Mouse (Mus musculus) megakaryocyte, embryonic 14.5 days (primary cell): ENCODE results near the gene Hrh2. TPM values are rescaled to one million over a fixed set of nuclear protein-coding genes. Genes with fewer than 3 reads are reported as not detected.

Experiments used
- H3K27me3 ChIP-seq: replicated peaks from 2 replicates; pipeline ENCODE3; 2012; ENCODE audit warnings: inconsistent platforms
- H3K36me3 ChIP-seq: replicated peaks from 2 replicates; pipeline ENCODE3; 2012; ENCODE audit warnings: low read length, inconsistent platforms, mixed read lengths
- H3K4me1 ChIP-seq: 2 replicates; pipeline ENCODE4 v1.6.1; 2012; ENCODE audit warnings: inconsistent platforms
- H3K4me3 ChIP-seq: replicated peaks from 2 replicates; pipeline ENCODE3; 2012; ENCODE audit warnings: moderate library complexity, mild to moderate bottlenecking, inconsistent platforms
- H3K9me3 ChIP-seq: 2 replicates; pipeline ENCODE4 v1.6.1; 2012; ENCODE audit warnings: inconsistent platforms
- FLI1 ChIP-seq: IDR thresholded peaks from 2 replicates; pipeline ENCODE4 v1.6.1; 2012; ENCODE audit warnings: low read length, inconsistent platforms, mixed read lengths
- GATA1 ChIP-seq: IDR thresholded peaks from 3 replicates; pipeline ENCODE4 v1.6.1; 2012; ENCODE audit warnings: mixed read lengths, low read length, inconsistent platforms, borderline replicate concordance
- polyA plus RNA-seq: library from polyadenylated mRNA; stranded (reverse); fragments of >175 nt; gene quantifications from 2 replicates; pipeline ENCODE4 v1.2.3, GENCODE M21; 2012; ENCODE audit warnings: low replicate concordance; ENCODE audit not compliant: insufficient read depth

The Hrh2 gene
- polyA plus RNA-seq, 1 experiment, result 0.22 TPM

DNA sequence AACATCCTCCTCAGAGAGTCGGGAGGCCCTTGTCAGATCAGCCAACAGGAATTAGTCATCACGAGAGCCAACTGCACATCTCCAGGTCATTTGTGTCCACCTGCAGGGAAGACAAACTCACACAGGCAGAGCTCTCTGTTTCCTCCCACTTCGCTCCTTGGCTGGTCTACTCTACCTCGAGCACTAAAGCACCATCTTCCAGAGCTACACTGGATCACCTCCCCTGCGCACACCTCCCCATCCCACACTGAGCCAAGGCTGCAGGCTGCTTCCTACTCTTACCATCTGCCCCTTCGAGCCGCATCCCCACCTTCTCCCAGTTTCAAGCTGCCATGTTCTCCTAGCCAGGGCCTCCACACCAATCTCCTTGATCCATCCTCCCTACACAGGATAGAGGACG lies 77.7 kb downstream of the Hrh2 start:
- no peaks in the 10 kb centered on the region for H3K36me3 ChIP-seq
- H3K27me3 ChIP-seq, result peaks cover 51% of the 10 kb centered on the region
- H3K4me3 ChIP-seq, result no peak overlapping the region
- H3K4me1 ChIP-seq, result no peaks in the 10 kb centered on the region
- TF ChIP-seq GATA1 (no peak), FLI1 (no peak)
- H3K9me3 ChIP-seq, result peaks cover 12% of the 10 kb centered on the region; the same call in 1 of the 2 replicates

- Histone ChIP-seq H3K36me3 (no peaks in the 10 kb centered on the region), H3K9me3 (peaks cover 12% of the 10 kb centered on the region; the same call in 1 of the 2 replicates), H3K27me3 (peaks cover 35% of the 10 kb centered on the region), H3K4me1 (no peaks in the 10 kb centered on the region), H3K4me3 (no peak overlapping the region)
- TF ChIP-seq FLI1 (no peak), GATA1 (no peak)
These were observed 80.1 kb downstream of the Hrh2 start for GRCm38 (mm10) chr13:54272076-54272475.

DNA sequence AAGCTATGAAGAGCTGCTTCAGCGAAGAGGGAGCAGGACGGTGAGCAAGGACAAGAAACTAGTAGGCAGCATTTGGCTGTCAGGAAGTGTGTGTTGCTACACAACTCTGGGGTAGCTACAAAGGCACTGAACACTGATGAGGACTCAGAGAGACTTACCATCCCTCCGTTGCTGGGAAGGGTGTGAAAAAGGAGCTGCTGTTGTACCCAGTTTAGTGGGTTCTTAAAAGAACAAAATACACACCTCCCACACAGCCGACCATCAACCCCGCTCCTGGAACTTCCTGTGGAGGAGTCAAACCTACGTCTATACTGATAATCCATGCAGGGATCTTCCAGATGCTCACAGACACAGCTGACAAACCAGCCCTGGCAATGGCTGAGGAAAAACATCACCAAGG lies 85.5 kb downstream of the Hrh2 start:
- H3K36me3 ChIP-seq, result no peaks in the 10 kb centered on the region
- TF ChIP-seq GATA1 (no peak), FLI1 (no peak)
- no peak overlapping the region for H3K4me3 ChIP-seq
- peaks cover 10% of the 10 kb centered on the region for H3K9me3 ChIP-seq
- peaks cover 27% of the 10 kb centered on the region for H3K27me3 ChIP-seq
- peaks cover 6% of the 10 kb centered on the region for H3K4me1 ChIP-seq

GRCm38 (mm10) chr13:54280366-54280765 lies 88.4 kb downstream of the Hrh2 start:
- Histone ChIP-seq H3K27me3 (peaks cover 48% of the 10 kb centered on the region), H3K36me3 (no peaks in the 10 kb centered on the region), H3K4me1 (peaks cover 14% of the 10 kb centered on the region), H3K9me3 (peaks cover 28% of the 10 kb centered on the region), H3K4me3 (no peak overlapping the region)
- TF ChIP-seq GATA1, result no peak
- no peak for TF ChIP-seq FLI1

GRCm38 (mm10) chr13:54281149-54281548 lies 89.2 kb downstream of the Hrh2 start:
- no peak overlapping the region for H3K4me3 ChIP-seq
- peaks cover 14% of the 10 kb centered on the region for H3K4me1 ChIP-seq
- no peaks in the 10 kb centered on the region for H3K36me3 ChIP-seq
- TF ChIP-seq FLI1 (no peak), GATA1 (no peak)
- H3K9me3 ChIP-seq, result peaks cover 28% of the 10 kb centered on the region
- peaks cover 54% of the 10 kb centered on the region for H3K27me3 ChIP-seq

GRCm38 (mm10) chr13:54281623-54282022 lies 89.7 kb downstream of the Hrh2 start:
- H3K4me3 ChIP-seq, result no peak overlapping the region
- H3K4me1 ChIP-seq, result peaks cover 14% of the 10 kb centered on the region
- peaks cover 58% of the 10 kb centered on the region for H3K27me3 ChIP-seq
- TF ChIP-seq GATA1 (no peak), FLI1 (no peak)
- H3K9me3 ChIP-seq, result peaks cover 28% of the 10 kb centered on the region
- no peaks in the 10 kb centered on the region for H3K36me3 ChIP-seq

GRCm38 (mm10) chr13:54282149-54282860 lies 90.4 kb downstream of the Hrh2 start:
- peak overlapping the region; percentile 60 for H3K4me3 ChIP-seq
- peaks cover 63% of the 10 kb centered on the region for H3K27me3 ChIP-seq
- H3K9me3 ChIP-seq, result peaks cover 27% of the 10 kb centered on the region
- peaks cover 14% of the 10 kb centered on the region for H3K4me1 ChIP-seq
- no peaks in the 10 kb centered on the region for H3K36me3 ChIP-seq
- TF ChIP-seq FLI1 (no peak), GATA1 (no peak)

DNA sequence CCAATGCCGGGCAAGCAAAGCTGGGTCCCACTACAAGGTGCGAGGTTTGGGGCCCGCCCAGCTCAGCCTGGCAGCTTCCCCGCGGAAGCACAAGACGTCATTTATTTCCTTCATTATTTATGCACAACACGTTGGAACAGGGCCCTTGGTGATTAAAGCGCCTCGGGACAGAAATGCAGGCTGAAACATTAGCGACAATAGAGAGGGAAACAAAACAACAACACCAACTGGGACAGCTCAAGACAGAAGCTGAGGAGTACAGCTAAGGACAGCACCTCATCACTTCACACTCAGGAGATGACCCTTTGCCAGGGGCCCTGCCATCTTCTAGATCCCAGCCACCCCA lies 90.9 kb downstream of the Hrh2 start:
- peaks cover 66% of the 10 kb centered on the region for H3K27me3 ChIP-seq
- peak overlapping the region; percentile 60 for H3K4me3 ChIP-seq
- H3K4me1 ChIP-seq, result peaks cover 14% of the 10 kb centered on the region
- TF ChIP-seq FLI1, result no peak
- no peak for TF ChIP-seq GATA1
- H3K36me3 ChIP-seq, result no peaks in the 10 kb centered on the region
- peaks cover 22% of the 10 kb centered on the region for H3K9me3 ChIP-seq

Other genes starting within 250 kb of the Hrh2 start
- not detected in 2 replicates for gene Drd1, start 136.4 kb upstream of the Hrh2 start, polyA plus RNA-seq
- gene Sfxn1, start 120.3 kb upstream of the Hrh2 start, polyA plus RNA-seq, result 4.1 and 14.0 TPM in 2 replicates
- 7.9 and 13.0 TPM in 2 replicates for gene Cplx2, start 179.2 kb downstream of the Hrh2 start, polyA plus RNA-seq